Mouse (Mus musculus) forebrain, embryonic 11.5 days (tissue): Measurements from ENCODE around the gene Gnaq. TPM values are rescaled to one million over a fixed set of nuclear protein-coding genes. Genes with fewer than 3 reads are reported as not detected.

Experiments
- ATAC-seq: fragments of 200-750 bp; cut with Nextera tagmentation; replicated peaks from 2 replicates; pipeline ENCODE4 v1.8.0; 2017; ENCODE audit warnings: moderate TSS enrichment; ENCODE audit not compliant: low FRiP score
- DNase-seq: peaks from one replicate; pipeline ENCODE4 v3.0.0-alpha.2; 2017; ENCODE audit warnings: low spot score
- H3K27ac ChIP-seq: fragments of 300-500 bp; sonication (generic); 2 replicates; pipeline ENCODE4 v1.5.1; 2014; ENCODE audit warnings: low read depth, low read length
- H3K27me3 ChIP-seq: fragments of 300-500 bp; sonication (generic); 2 replicates; pipeline ENCODE4 v1.6.1; 2014; ENCODE audit warnings: mild to moderate bottlenecking, low read length, mixed read lengths; ENCODE audit not compliant: control insufficient read depth, insufficient read depth
- H3K36me3 ChIP-seq: fragments of 300-500 bp; sonication (generic); 2 replicates; pipeline ENCODE4 v1.6.1; 2014; ENCODE audit warnings: mild to moderate bottlenecking, low read length, moderate library complexity, mixed read lengths; ENCODE audit not compliant: control insufficient read depth, insufficient read depth
- H3K4me1 ChIP-seq: fragments of 300-500 bp; sonication (generic); replicated peaks from 2 replicates; pipeline ENCODE4 v1.6.1; 2014; ENCODE audit warnings: low read length, mixed read lengths; ENCODE audit not compliant: control insufficient read depth, insufficient read depth
- H3K4me2 ChIP-seq: fragments of 300-500 bp; sonication (generic); 2 replicates; pipeline ENCODE4 v1.6.1; 2014; ENCODE audit warnings: low read depth, mild to moderate bottlenecking, low read length, moderate library complexity, mixed read lengths; ENCODE audit not compliant: severe bottlenecking
- H3K4me3 ChIP-seq: fragments of 300-500 bp; sonication (generic); 2 replicates; pipeline ENCODE4 v1.5.1; 2014; ENCODE audit warnings: low read depth, low read length
- H3K9ac ChIP-seq: fragments of 300-500 bp; sonication (generic); 2 replicates; pipeline ENCODE4 v1.6.1; 2014; ENCODE audit warnings: low read length
- H3K9me3 ChIP-seq: fragments of 300-500 bp; sonication (generic); 2 replicates; pipeline ENCODE4 v1.6.1; 2016; ENCODE audit warnings: low read length, mixed read lengths; ENCODE audit not compliant: control insufficient read depth
- WGBS: fragments of 180-500 bp; shearing (Covaris S2); extraction: QIAGEN DNeasy Blood & Tissue Kit; methylation state at CpG from one replicate; pipeline ENCODE4 v1.1.7; 2014; 5-methylcytosine and 5-hydroxymethylcytosine counted together
- polyA plus RNA-seq: library from polyadenylated mRNA; unstranded; fragments of >200 nt; fragmentation: Nextera tagmentation; extraction: Ambion mirVana; gene quantifications from 2 replicates; pipeline ENCODE4 v1.2.1, GENCODE M21; 2014

The Gnaq gene
- polyA plus RNA-seq, 1 experiment from 2014 or later: 19.7 TPM

- DNase-seq: no peak
- Histone ChIP-seq H3K27ac (no peak overlapping the region), H3K4me3 (no peak overlapping the region), H3K4me2 (no peak overlapping the region), H3K36me3 (no peaks in the 10 kb centered on the region), H3K27me3 (no peaks in the 10 kb centered on the region), H3K9ac (no peak overlapping the region), H3K9me3 (no peaks in the 10 kb centered on the region), H3K4me1 (no peaks in the 10 kb centered on the region)
- WGBS: 86% methylated on average over 9 of the region's 9 CpGs
- no peak for ATAC-seq
Observed at GRCm38 (mm10) chr19:16189066-16189765, 56.6 kb downstream of the Gnaq start.

GRCm38 (mm10) chr19:16198162-16198561, 65.5 kb downstream of the Gnaq start:
- H3K4me2 ChIP-seq: no peak overlapping the region
- WGBS: 97% methylated on average over 3 of the region's 3 CpGs
- no peaks in the 10 kb centered on the region for H3K27me3 ChIP-seq
- H3K9ac ChIP-seq: no peak overlapping the region
- H3K27ac ChIP-seq: no peak overlapping the region
- no peak overlapping the region for H3K4me3 ChIP-seq
- DNase-seq: no peak
- H3K36me3 ChIP-seq: no peaks in the 10 kb centered on the region
- no peaks in the 10 kb centered on the region for H3K4me1 ChIP-seq
- ATAC-seq: no peak
- no peaks in the 10 kb centered on the region for H3K9me3 ChIP-seq

GRCm38 (mm10) chr19:16201356-16201755, 68.7 kb downstream of the Gnaq start:
- WGBS: 92% methylated on average over 2 of the region's 2 CpGs
- H3K4me1 ChIP-seq: no peaks in the 10 kb centered on the region
- DNase-seq: no peak

GRCm38 (mm10) chr19:16204776-16205680, 72.4 kb downstream of the Gnaq start:
- no peak overlapping the region for H3K27ac ChIP-seq
- H3K4me1 ChIP-seq: no peaks in the 10 kb centered on the region
- no peak overlapping the region for H3K9ac ChIP-seq
- no peaks in the 10 kb centered on the region for H3K36me3 ChIP-seq
- DNase-seq: no peak
- no peak for ATAC-seq
- WGBS: 84% methylated on average over 7 of the region's 7 CpGs
- no peaks in the 10 kb centered on the region for H3K27me3 ChIP-seq
- H3K9me3 ChIP-seq: no peaks in the 10 kb centered on the region
- no peak overlapping the region for H3K4me3 ChIP-seq
- H3K4me2 ChIP-seq: no peak overlapping the region

More at GRCm38 (mm10) chr19:16201356-16201755, 68.7 kb downstream of the Gnaq start:
- no peaks in the 10 kb centered on the region for H3K9me3 ChIP-seq
- no peak overlapping the region for H3K9ac ChIP-seq
- no peaks in the 10 kb centered on the region for H3K27me3 ChIP-seq
- no peak overlapping the region for H3K27ac ChIP-seq
- no peak overlapping the region for H3K4me2 ChIP-seq
- H3K4me3 ChIP-seq: no peak overlapping the region
- no peak for ATAC-seq
- no peaks in the 10 kb centered on the region for H3K36me3 ChIP-seq

- DNase-seq: no peak
- no peaks in the 10 kb centered on the region for H3K27me3 ChIP-seq
- ATAC-seq: no peak
- WGBS: 97% methylated on average over 2 of the region's 2 CpGs
- no peak overlapping the region for H3K27ac ChIP-seq
- H3K4me1 ChIP-seq: no peaks in the 10 kb centered on the region
- no peaks in the 10 kb centered on the region for H3K36me3 ChIP-seq
- no peak overlapping the region for H3K4me2 ChIP-seq
- no peak overlapping the region for H3K4me3 ChIP-seq
- H3K9me3 ChIP-seq: no peaks in the 10 kb centered on the region
- H3K9ac ChIP-seq: no peak overlapping the region
Observed at GRCm38 (mm10) chr19:16209616-16210015, 77.0 kb downstream of the Gnaq start.

GRCm38 (mm10) chr19:16214946-16215345, 82.3 kb downstream of the Gnaq start:
- Histone ChIP-seq H3K4me1 (no peaks in the 10 kb centered on the region), H3K9me3 (no peaks in the 10 kb centered on the region), H3K4me3 (no peak overlapping the region), H3K9ac (no peak overlapping the region), H3K4me2 (no peak overlapping the region), H3K36me3 (no peaks in the 10 kb centered on the region), H3K27ac (no peak overlapping the region), H3K27me3 (no peaks in the 10 kb centered on the region)
- DNase-seq: no peak
- ATAC-seq: no peak
- WGBS: 80% methylated on average over 6 of the region's 6 CpGs

GRCm38 (mm10) chr19:16215430-16216016, 82.9 kb downstream of the Gnaq start:
- no peak for ATAC-seq
- no peaks in the 10 kb centered on the region for H3K9me3 ChIP-seq
- H3K4me1 ChIP-seq: no peaks in the 10 kb centered on the region

GRCm38 (mm10) chr19:16219978-16220377, 87.3 kb downstream of the Gnaq start:
- no peaks in the 10 kb centered on the region; the same call in 1 of the 2 replicates for H3K36me3 ChIP-seq
- no peaks in the 10 kb centered on the region for H3K27me3 ChIP-seq
- DNase-seq (no peak), ATAC-seq (no peak)
- H3K4me1 ChIP-seq: no peaks in the 10 kb centered on the region
- H3K9me3 ChIP-seq: no peaks in the 10 kb centered on the region
- no peak overlapping the region for H3K27ac ChIP-seq
- H3K9ac ChIP-seq: no peak overlapping the region
- H3K4me2 ChIP-seq: no peak overlapping the region
- WGBS: 91% methylated on average over 4 of the region's 4 CpGs
- no peak overlapping the region for H3K4me3 ChIP-seq

More at GRCm38 (mm10) chr19:16215430-16216016, 82.9 kb downstream of the Gnaq start:
- Histone ChIP-seq H3K27ac (no peak overlapping the region), H3K9ac (no peak overlapping the region), H3K36me3 (no peaks in the 10 kb centered on the region), H3K27me3 (no peaks in the 10 kb centered on the region), H3K4me2 (no peak overlapping the region), H3K4me3 (no peak overlapping the region)
- 87% methylated on average over 2 of the region's 2 CpGs for WGBS
- DNase-seq: no peak
